Mouse (Mus musculus) liver, embryonic 12.5 days (tissue): ENCODE results near the gene Olfr1510. TPM values are rescaled to one million over a fixed set of nuclear protein-coding genes. Genes with fewer than 3 reads are reported as not detected.

Experiments
- polyA plus RNA-seq: library from polyadenylated mRNA; unstranded; fragments of >200 nt; fragmentation: Nextera tagmentation; extraction: Ambion mirVana; gene quantifications from 2 replicates; pipeline ENCODE4 v1.2.1, GENCODE M21; 2016

Olfr1510 gene
- polyA plus RNA-seq, 1 experiment from 2014 or later, result not detected

Other genes starting within 250 kb of the Olfr1510 start
- gene Supt16, start 217.0 kb downstream of the Olfr1510 start, polyA plus RNA-seq, result 53.7 TPM in 2 replicates
- gene Chd8, start 156.6 kb downstream of the Olfr1510 start, polyA plus RNA-seq, result 20.8 and 20.9 TPM in 2 replicates
- 26.5 and 26.7 TPM in 2 replicates for gene Tox4, start 135.2 kb downstream of the Olfr1510 start, polyA plus RNA-seq
- gene Rab2b, start 134.8 kb downstream of the Olfr1510 start, polyA plus RNA-seq, result 4.6 TPM in 2 replicates
- gene Mettl3, start 109.2 kb downstream of the Olfr1510 start, polyA plus RNA-seq, result 26.8 and 28.6 TPM in 2 replicates
- gene Sall2, start 85.6 kb downstream of the Olfr1510 start, polyA plus RNA-seq, result 3.0 and 3.8 TPM in 2 replicates
- gene Olfr1513, start 58.0 kb downstream of the Olfr1510 start, polyA plus RNA-seq, result not detected in 2 replicates
- not detected in 2 replicates for gene Olfr1512, start 35.2 kb downstream of the Olfr1510 start, polyA plus RNA-seq
- gene Olfr1511, start 17.0 kb downstream of the Olfr1510 start, polyA plus RNA-seq, result not detected in 2 replicates
- not detected in 2 replicates for gene Olfr1509, start 28.6 kb upstream of the Olfr1510 start, polyA plus RNA-seq
- not detected in 2 replicates for gene Olfr1508, start 53.1 kb upstream of the Olfr1510 start, polyA plus RNA-seq
- gene Olfr1507, start 81.4 kb upstream of the Olfr1510 start, polyA plus RNA-seq, result not detected in 2 replicates